Mouse (Mus musculus) small intestine, adult 2 months (tissue): ENCODE results near the gene Hpn. TPM values are rescaled to one million over a fixed set of nuclear protein-coding genes. Genes with fewer than 3 reads are reported as not detected.

Experiments used
- H3K27ac ChIP-seq: fragments of 200-500 bp; 2 replicates; pipeline ENCODE4 v1.5.1; 2012; ENCODE audit warnings: low read depth, low read length, control low read depth, inconsistent platforms; ENCODE audit not compliant: insufficient read depth
- H3K27me3 ChIP-seq: fragments of 200-500 bp; 2 replicates; pipeline ENCODE4 v1.6.1; 2012; ENCODE audit warnings: mild to moderate bottlenecking, moderate library complexity, low read length, inconsistent platforms; ENCODE audit not compliant: control insufficient read depth, insufficient read depth
- H3K36me3 ChIP-seq: fragments of 200-500 bp; 2 replicates; pipeline ENCODE4 v1.6.1; 2012; ENCODE audit warnings: mild to moderate bottlenecking, low read length, control low read depth, inconsistent platforms; ENCODE audit not compliant: control insufficient read depth, insufficient read depth
- H3K4me1 ChIP-seq: fragments of 200-500 bp; 2 replicates; pipeline ENCODE4 v1.6.1; 2012; ENCODE audit warnings: low read length, inconsistent platforms, mixed read lengths; ENCODE audit not compliant: control insufficient read depth, insufficient read depth, insufficient read length
- H3K4me3 ChIP-seq: fragments of 200-500 bp; 2 replicates; pipeline ENCODE4 v1.5.1; 2012; ENCODE audit warnings: low read depth, mild to moderate bottlenecking, control low read depth, inconsistent platforms, low read length, moderate library complexity
- CTCF ChIP-seq: fragments of 200-500 bp; IDR thresholded peaks from 2 replicates; pipeline ENCODE4 v1.5.1; 2012; ENCODE audit warnings: low read depth, mild to moderate bottlenecking, control low read depth, inconsistent platforms, low read length, moderate library complexity, mixed read lengths; ENCODE audit not compliant: insufficient replicate concordance, insufficient read length; ENCODE audit errors: extremely low read depth
- POLR2A ChIP-seq: fragments of 200-500 bp; IDR thresholded peaks from 2 replicates; pipeline ENCODE4 v1.6.1; 2012; ENCODE audit warnings: low read depth, mild to moderate bottlenecking, control low read depth, inconsistent platforms, low read length, moderate library complexity
- WGBS: fragments of 180-500 bp; shearing (Covaris S2); methylation state at CpG from one replicate; pipeline ENCODE4 v1.1.7; 2018; 5-methylcytosine and 5-hydroxymethylcytosine counted together
- polyA plus RNA-seq: library from polyadenylated mRNA; depleted of rRNA; stranded (reverse); fragments of >200 nt; gene quantifications from 2 replicates; pipeline ENCODE4 v1.2.3, GENCODE M21; 2012

The Hpn gene
- polyA plus RNA-seq, 1 experiment: 4.2 TPM

GRCm38 (mm10) chr7:31149751-31150565, 34.9 kb upstream of the Hpn start:
- no peak for TF ChIP-seq CTCF
- no peak for TF ChIP-seq POLR2A
- Histone ChIP-seq H3K27ac (peak overlapping the region; percentile 65), H3K4me1 (peaks cover 10% of the 10 kb centered on the region), H3K36me3 (no peaks in the 10 kb centered on the region), H3K4me3 (peak overlapping the region; percentile 67), H3K27me3 (no peaks in the 10 kb centered on the region)
- 23% methylated on average over 20 of the region's 20 CpGs for WGBS

- peak overlapping the region; percentile 30 for H3K27ac ChIP-seq
- TF ChIP-seq CTCF: no peak
- H3K27me3 ChIP-seq: no peaks in the 10 kb centered on the region
- H3K4me1 ChIP-seq: peaks cover 10% of the 10 kb centered on the region
- H3K36me3 ChIP-seq: no peaks in the 10 kb centered on the region
- WGBS: 56% methylated on average over 9 of the region's 9 CpGs
- peak overlapping the region; percentile 67 for H3K4me3 ChIP-seq
These were observed 34.2 kb upstream of the Hpn start for GRCm38 (mm10) chr7:31149271-31149670.

- TF ChIP-seq POLR2A (no peak), CTCF (no peak)
- peak overlapping the region; percentile 47; the same call in 1 of the 2 replicates for H3K27ac ChIP-seq
- H3K4me1 ChIP-seq: peaks cover 10% of the 10 kb centered on the region
- WGBS: 24% methylated on average over 9 of the region's 9 CpGs
- no peaks in the 10 kb centered on the region for H3K36me3 ChIP-seq
- no peaks in the 10 kb centered on the region for H3K27me3 ChIP-seq
- H3K4me3 ChIP-seq: peak overlapping the region; percentile 50
These were observed 33.7 kb upstream of the Hpn start for GRCm38 (mm10) chr7:31148756-31149155.

GRCm38 (mm10) chr7:31148086-31148485, 33.0 kb upstream of the Hpn start:
- Histone ChIP-seq H3K36me3 (no peaks in the 10 kb centered on the region), H3K27me3 (no peaks in the 10 kb centered on the region), H3K4me1 (peaks cover 10% of the 10 kb centered on the region), H3K4me3 (peak overlapping the region; percentile 50), H3K27ac (peak overlapping the region; percentile 47; the same call in 1 of the 2 replicates)
- 66% methylated on average over 3 of the region's 3 CpGs for WGBS
- TF ChIP-seq CTCF (no peak), POLR2A (no peak)

- Histone ChIP-seq H3K36me3 (peaks cover 6% of the 10 kb centered on the region; the same call in 1 of the 2 replicates), H3K4me1 (peaks cover 6% of the 10 kb centered on the region), H3K4me3 (no peak overlapping the region), H3K27me3 (no peaks in the 10 kb centered on the region), H3K27ac (no peak overlapping the region)
- TF ChIP-seq POLR2A: no peak
- no peak for TF ChIP-seq CTCF
- WGBS: 11% methylated on average over 12 of the region's 12 CpGs
These were observed 30.6 kb upstream of the Hpn start for GRCm38 (mm10) chr7:31145596-31146160.

GRCm38 (mm10) chr7:31144886-31145285, 29.8 kb upstream of the Hpn start:
- 94% methylated on average over 16 of the region's 16 CpGs for WGBS
- TF ChIP-seq CTCF (no peak), POLR2A (no peak)

GRCm38 (mm10) chr7:31140941-31141340, 25.9 kb upstream of the Hpn start:
- no peak overlapping the region for H3K27ac ChIP-seq
- TF ChIP-seq POLR2A: no peak
- no peak for TF ChIP-seq CTCF
- peaks cover 13% of the 10 kb centered on the region; the same call in 1 of the 2 replicates for H3K36me3 ChIP-seq
- WGBS: 92% methylated on average over 10 of the region's 10 CpGs
- no peaks in the 10 kb centered on the region for H3K27me3 ChIP-seq
- H3K4me1 ChIP-seq: no peaks in the 10 kb centered on the region; the same call in none of the 2 replicates
- H3K4me3 ChIP-seq: no peak overlapping the region

More at GRCm38 (mm10) chr7:31144886-31145285, 29.8 kb upstream of the Hpn start:
- H3K36me3 ChIP-seq: peaks cover 6% of the 10 kb centered on the region; the same call in 1 of the 2 replicates
- H3K27ac ChIP-seq: no peak overlapping the region
- peaks cover 6% of the 10 kb centered on the region for H3K4me1 ChIP-seq
- no peak overlapping the region for H3K4me3 ChIP-seq
- no peaks in the 10 kb centered on the region for H3K27me3 ChIP-seq
